Mouse (Mus musculus) lung, embryonic 14.5 days (tissue): Measurements from ENCODE around the gene Pomgnt1. TPM values are rescaled to one million over a fixed set of nuclear protein-coding genes. Genes with fewer than 3 reads are reported as not detected.

Source experiments
- ATAC-seq: fragments of 200-750 bp; cut with Nextera tagmentation; 2 replicates; pipeline ENCODE4 v1.8.0; 2017; ENCODE audit warnings: mild to moderate bottlenecking, moderate TSS enrichment, moderate library complexity; ENCODE audit not compliant: insufficient read depth
- DNase-seq: peaks from one replicate; pipeline ENCODE4 v3.0.0-alpha.2; 2015
- H3K27ac ChIP-seq: fragments of 300-500 bp; sonication (generic); 2 replicates; pipeline ENCODE4 v1.5.1; 2014; ENCODE audit warnings: low read depth, mild to moderate bottlenecking, moderate library complexity
- H3K27me3 ChIP-seq: fragments of 300-500 bp; sonication (generic); 2 replicates; pipeline ENCODE4 v1.6.1; 2014; ENCODE audit warnings: low read length, control low read depth; ENCODE audit not compliant: insufficient read depth
- H3K36me3 ChIP-seq: fragments of 300-500 bp; sonication (generic); 2 replicates; pipeline ENCODE4 v1.6.1; 2014; ENCODE audit warnings: control low read depth; ENCODE audit not compliant: insufficient read depth
- H3K4me1 ChIP-seq: fragments of 300-500 bp; sonication (generic); 2 replicates; pipeline ENCODE4 v1.6.1; 2014; ENCODE audit warnings: antibody characterized with exemption, control low read depth; ENCODE audit not compliant: insufficient read depth
- H3K4me2 ChIP-seq: fragments of 300-500 bp; sonication (generic); 2 replicates; pipeline ENCODE4 v1.6.1; 2014; ENCODE audit warnings: mild to moderate bottlenecking
- H3K4me3 ChIP-seq: fragments of 300-500 bp; sonication (generic); 2 replicates; pipeline ENCODE4 v1.5.1; 2014; ENCODE audit warnings: low read depth, low read length
- H3K9ac ChIP-seq: fragments of 300-500 bp; sonication (generic); 2 replicates; pipeline ENCODE4 v1.6.1; 2014
- H3K9me3 ChIP-seq: fragments of 300-500 bp; sonication (generic); 2 replicates; pipeline ENCODE4 v1.6.1; 2016; ENCODE audit warnings: low read depth, low read length, control low read depth
- CTCF ChIP-seq: IDR thresholded peaks from 2 replicates; pipeline ENCODE4 v1.5.1; 2016; ENCODE audit warnings: antibody characterized with exemption, low read depth
- WGBS: fragments of 180-500 bp; shearing (Covaris S2); extraction: QIAGEN DNeasy Blood & Tissue Kit; methylation state at CpG from one replicate; pipeline ENCODE4 v1.1.7; 2014; 5-methylcytosine and 5-hydroxymethylcytosine counted together
- polyA plus RNA-seq: library from polyadenylated mRNA; unstranded; fragments of >200 nt; fragmentation: Nextera tagmentation; extraction: Ambion mirVana; gene quantifications from 2 replicates; pipeline ENCODE4 v1.2.1, GENCODE M21; 2014

Gene Pomgnt1
- polyA plus RNA-seq, 1 experiment from 2014 or later, result 66.5 TPM

GRCm38 (mm10) chr4:116173072-116173471 lies 49.4 kb downstream of the Pomgnt1 start, which contains the start of the genes 1700042G07Rik and Gm49337:
1700042G07Rik (plus strand) TSS chr4:116173372.
Gm49337 (plus strand) TSS chr4:116173384.
- Histone ChIP-seq H3K27me3 (no peaks in the 10 kb centered on the region), H3K4me2 (no peak within 1 kb of the TSS), H3K27ac (no peak within 1 kb of the TSS), H3K9ac (no peak within 1 kb of the TSS), H3K4me1 (peaks cover 15% of the 10 kb centered on the region), H3K9me3 (no peaks in the 10 kb centered on the region), H3K4me3 (no peak within 1 kb of the TSS), H3K36me3 (no peaks in the 10 kb centered on the region)
- ATAC-seq (no peak), DNase-seq (no peak)
- 85% methylated on average over 6 of the region's 6 CpGs for WGBS
- TF ChIP-seq CTCF, result no peak

DNA sequence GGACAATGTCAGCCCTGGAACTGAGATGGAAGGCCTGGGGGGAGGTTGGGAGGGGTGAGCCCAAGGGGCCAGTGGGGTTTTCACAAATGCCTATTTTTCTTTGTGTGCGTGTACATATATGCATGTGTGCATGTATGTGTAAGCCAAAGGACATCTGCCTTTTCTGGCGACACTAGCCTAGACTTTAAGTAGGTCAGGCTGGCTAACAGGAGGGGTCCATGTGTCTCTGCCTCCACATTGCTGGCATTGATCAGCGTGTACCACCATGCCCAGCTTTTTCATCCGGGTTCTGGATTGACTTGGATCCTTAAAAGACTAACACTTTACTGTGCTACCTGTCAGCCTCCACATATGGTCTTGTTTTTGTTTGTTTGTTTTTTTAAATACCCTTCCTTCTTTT lies 50.1 kb downstream of the Pomgnt1 start:
- no peak overlapping the region for H3K27ac ChIP-seq
- H3K4me1 ChIP-seq, result peaks cover 15% of the 10 kb centered on the region
- H3K4me3 ChIP-seq, result no peak overlapping the region
- H3K9me3 ChIP-seq, result no peaks in the 10 kb centered on the region
- no peak for ATAC-seq
- no peak for DNase-seq
- H3K27me3 ChIP-seq, result no peaks in the 10 kb centered on the region
- H3K4me2 ChIP-seq, result no peak overlapping the region
- WGBS, result 82% methylated on average over 4 of the region's 4 CpGs
- H3K36me3 ChIP-seq, result no peaks in the 10 kb centered on the region
- no peak for TF ChIP-seq CTCF
- no peak overlapping the region for H3K9ac ChIP-seq

DNA sequence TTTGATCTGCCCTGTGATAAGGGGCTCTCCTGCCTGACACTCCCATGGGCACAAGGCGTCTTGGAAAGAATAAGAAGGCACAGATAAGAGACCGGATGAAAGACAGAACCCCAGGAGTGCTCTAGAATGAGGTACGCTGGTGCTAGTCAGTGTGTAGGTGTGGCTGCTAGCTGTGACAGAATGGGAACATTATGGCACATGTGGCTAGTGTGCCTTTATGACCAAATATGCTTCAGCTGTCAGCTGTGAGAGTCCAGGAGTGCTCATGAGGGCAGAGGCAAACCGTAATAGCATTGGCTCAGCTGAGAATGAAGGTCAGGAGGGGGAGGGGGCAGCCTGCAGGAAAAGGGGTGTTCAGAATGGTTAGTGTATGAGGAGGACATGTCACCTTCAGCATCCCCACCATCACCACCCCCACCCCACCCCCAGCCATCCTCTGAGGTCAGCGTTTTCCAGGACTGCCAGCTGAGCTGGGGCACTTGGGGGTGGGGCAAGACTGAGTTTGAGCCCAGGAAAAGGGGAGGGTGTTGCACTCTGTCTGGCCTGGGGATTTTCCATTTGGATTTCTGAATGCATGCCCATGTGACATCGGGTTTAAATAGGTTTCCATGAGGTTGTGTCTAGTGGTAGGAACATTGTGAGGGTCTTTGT lies 51.0 kb downstream of the Pomgnt1 start:
- 26% methylated on average over 6 of the region's 6 CpGs for WGBS
- DNase-seq, result no peak
- no peak for TF ChIP-seq CTCF
- no peak overlapping the region for H3K9ac ChIP-seq
- H3K4me1 ChIP-seq, result peaks cover 15% of the 10 kb centered on the region
- ATAC-seq, result no peak
- peak overlapping the region; percentile 67; the same call in 1 of the 2 replicates for H3K27ac ChIP-seq
- H3K4me3 ChIP-seq, result no peak overlapping the region
- no peak overlapping the region for H3K4me2 ChIP-seq
- no peaks in the 10 kb centered on the region for H3K9me3 ChIP-seq
- H3K27me3 ChIP-seq, result no peaks in the 10 kb centered on the region
- H3K36me3 ChIP-seq, result no peaks in the 10 kb centered on the region

- DNase-seq (no peak), ATAC-seq (no peak)
- Histone ChIP-seq H3K4me1 (peaks cover 15% of the 10 kb centered on the region), H3K27me3 (no peaks in the 10 kb centered on the region), H3K4me3 (no peak overlapping the region), H3K9ac (no peak overlapping the region), H3K36me3 (no peaks in the 10 kb centered on the region), H3K9me3 (no peaks in the 10 kb centered on the region), H3K27ac (peak overlapping the region; percentile 16; the same call in 1 of the 2 replicates), H3K4me2 (no peak overlapping the region)
- TF ChIP-seq CTCF, result no peak
These were observed 51.5 kb downstream of the Pomgnt1 start for GRCm38 (mm10) chr4:116175136-116175535.

GRCm38 (mm10) chr4:116175711-116176542 lies 52.3 kb downstream of the Pomgnt1 start:
- TF ChIP-seq CTCF, result no peak
- DNase-seq, result peak; percentile 40
- 37% methylated on average over 7 of the region's 7 CpGs for WGBS
- H3K9ac ChIP-seq, result peak overlapping the region; percentile 38
- H3K9me3 ChIP-seq, result no peaks in the 10 kb centered on the region
- ATAC-seq, result peak; percentile 33
- H3K27me3 ChIP-seq, result no peaks in the 10 kb centered on the region
- peaks cover 15% of the 10 kb centered on the region for H3K4me1 ChIP-seq
- H3K36me3 ChIP-seq, result no peaks in the 10 kb centered on the region
- peak overlapping the region; percentile 58 for H3K4me2 ChIP-seq
- H3K4me3 ChIP-seq, result peak overlapping the region; percentile 21
- peak overlapping the region; percentile 94 for H3K27ac ChIP-seq

DNA sequence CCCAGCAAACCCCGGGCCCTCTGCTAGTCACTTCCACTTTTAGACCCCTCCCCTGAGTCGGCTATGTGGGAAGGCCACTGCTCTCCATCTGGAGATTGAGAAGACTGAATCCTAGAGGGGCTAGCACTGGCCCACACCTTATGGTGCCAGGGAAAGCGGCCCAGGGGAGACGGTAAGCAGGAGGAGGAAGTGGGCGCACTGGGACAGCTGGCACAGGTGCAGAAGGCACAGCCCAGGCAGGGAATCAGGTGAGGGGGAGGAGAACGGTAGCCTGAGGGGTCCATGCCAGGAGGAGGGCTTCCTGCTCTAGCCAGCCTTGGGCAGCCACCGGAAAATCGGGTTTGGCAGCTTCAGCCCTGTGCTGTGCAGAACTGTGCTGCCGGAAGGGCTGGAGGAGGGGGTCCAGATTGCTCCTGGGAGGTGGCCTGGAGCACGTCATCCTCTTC lies 52.9 kb downstream of the Pomgnt1 start:
- ATAC-seq, result peak; percentile 94
- 25% methylated on average over 10 of the region's 10 CpGs for WGBS
- peak overlapping the region; percentile 38 for H3K9ac ChIP-seq

GRCm38 (mm10) chr4:116177140-116177539 lies 53.5 kb downstream of the Pomgnt1 start:
- Histone ChIP-seq H3K9ac (peak overlapping the region; percentile 38; the same call in 1 of the 2 replicates), H3K9me3 (no peaks in the 10 kb centered on the region), H3K36me3 (no peaks in the 10 kb centered on the region), H3K27ac (peak overlapping the region; percentile 94), H3K4me1 (peaks cover 15% of the 10 kb centered on the region), H3K4me3 (peak overlapping the region; percentile 21; the same call in 1 of the 2 replicates), H3K4me2 (peak overlapping the region; percentile 58), H3K27me3 (no peaks in the 10 kb centered on the region)
- DNase-seq (peak; percentile 74), ATAC-seq (peak; percentile 53)
- no peak for TF ChIP-seq CTCF
- WGBS, result 26% methylated on average over 5 of the region's 5 CpGs

More for the DNA sequence above, 52.9 kb downstream of the Pomgnt1 start:
- H3K36me3 ChIP-seq, result no peaks in the 10 kb centered on the region
- H3K27me3 ChIP-seq, result no peaks in the 10 kb centered on the region
- H3K27ac ChIP-seq, result peak overlapping the region; percentile 94
- H3K4me3 ChIP-seq, result peak overlapping the region; percentile 21
- TF ChIP-seq CTCF, result no peak
- DNase-seq, result peak; percentile 89
- H3K4me2 ChIP-seq, result peak overlapping the region; percentile 58
- no peaks in the 10 kb centered on the region for H3K9me3 ChIP-seq
- H3K4me1 ChIP-seq, result peaks cover 15% of the 10 kb centered on the region
